Mouse (Mus musculus) E14TG2a.4 (cell line): Measurements from ENCODE around the gene Rasef.
"Not testable (repeated sequence)": the region's sequence is repeated elsewhere in the genome, so short reads cannot be mapped to it uniquely, and the experiment has no call there.

Experiments
- H3K27me3 ChIP-seq: 2 replicates; pipeline ENCODE4 v1.6.1; 2014; ENCODE audit warnings: low read length, control low read depth; ENCODE audit not compliant: insufficient read depth
- H3K36me3 ChIP-seq: 2 replicates; pipeline ENCODE4 v1.6.1; 2014; ENCODE audit warnings: low read length, control low read depth; ENCODE audit not compliant: insufficient read depth
- H3K4me1 ChIP-seq: replicated peaks from 2 replicates; pipeline ENCODE4 v1.6.1; 2014; ENCODE audit warnings: low read depth, low read length, control low read depth
- H3K4me3 ChIP-seq: replicated peaks from 2 replicates; pipeline ENCODE4 v1.5.1; 2014; ENCODE audit warnings: mild to moderate bottlenecking, low read length
- H3K9me3 ChIP-seq: 2 replicates; pipeline ENCODE4 v1.6.1; 2014; ENCODE audit warnings: low read length, control low read depth
- CTCF ChIP-seq: conservative IDR thresholded peaks from 2 replicates; pipeline ENCODE4 v1.5.1; 2014; ENCODE audit warnings: low read length
- NANOG ChIP-seq: IDR thresholded peaks from 2 replicates; pipeline ENCODE4 v1.6.1; 2014; ENCODE audit warnings: borderline replicate concordance, low read length, mixed read lengths
- POU5F1 ChIP-seq: IDR thresholded peaks from 2 replicates; pipeline ENCODE4 v1.6.1; 2014; ENCODE audit warnings: low read length, borderline replicate concordance

Rasef gene

GRCm38 (mm10) chr4:73773831-73774810 lies 16.7 kb downstream of the Rasef start:
- Histone ChIP-seq H3K9me3 (no peaks in the 10 kb centered on the region), H3K4me1 (peaks cover 11% of the 10 kb centered on the region; the same call in 1 of the 2 replicates), H3K27me3 (no peaks in the 10 kb centered on the region), H3K36me3 (no peaks in the 10 kb centered on the region), H3K4me3 (no peak overlapping the region)
- no peak for TF ChIP-seq CTCF
- TF ChIP-seq POU5F1, result no peak

- TF ChIP-seq CTCF, result no peak
- TF ChIP-seq NANOG, result no peak
- no peak for TF ChIP-seq POU5F1
- Histone ChIP-seq H3K36me3 (no peaks in the 10 kb centered on the region), H3K27me3 (no peaks in the 10 kb centered on the region), H3K4me3 (no peak overlapping the region), H3K4me1 (peaks cover 11% of the 10 kb centered on the region; the same call in 1 of the 2 replicates), H3K9me3 (no peaks in the 10 kb centered on the region)
These were observed 18.8 kb downstream of the Rasef start for GRCm38 (mm10) chr4:73772028-73772427.

GRCm38 (mm10) chr4:73770592-73770991 lies 20.2 kb downstream of the Rasef start:
- H3K4me1 ChIP-seq, result peaks cover 11% of the 10 kb centered on the region; the same call in 1 of the 2 replicates
- H3K27me3 ChIP-seq, result no peaks in the 10 kb centered on the region
- no peaks in the 10 kb centered on the region for H3K9me3 ChIP-seq
- no peaks in the 10 kb centered on the region for H3K36me3 ChIP-seq
- H3K4me3 ChIP-seq, result no peak overlapping the region
- TF ChIP-seq NANOG (no peak), CTCF (no peak), POU5F1 (no peak)

GRCm38 (mm10) chr4:73768156-73768555 lies 22.6 kb downstream of the Rasef start:
- no peaks in the 10 kb centered on the region for H3K9me3 ChIP-seq
- H3K4me3 ChIP-seq, result no peak overlapping the region
- no peaks in the 10 kb centered on the region for H3K27me3 ChIP-seq
- H3K36me3 ChIP-seq, result no peaks in the 10 kb centered on the region
- TF ChIP-seq CTCF, result no peak
- no peak for TF ChIP-seq POU5F1
- TF ChIP-seq NANOG, result no peak
- H3K4me1 ChIP-seq, result no peaks in the 10 kb centered on the region

GRCm38 (mm10) chr4:73748219-73748618 lies 42.6 kb downstream of the Rasef start:
- TF ChIP-seq CTCF (no peak), POU5F1 (no peak), NANOG (no peak)
- no peaks in the 10 kb centered on the region for H3K4me1 ChIP-seq

GRCm38 (mm10) chr4:73739439-73739838 lies 51.4 kb downstream of the Rasef start:
- H3K4me1 ChIP-seq, result no peaks in the 10 kb centered on the region
- no peaks in the 10 kb centered on the region for H3K27me3 ChIP-seq
- no peak for TF ChIP-seq NANOG
- no peak for TF ChIP-seq CTCF
- TF ChIP-seq POU5F1, result no peak
- no peak overlapping the region for H3K4me3 ChIP-seq
- no peaks in the 10 kb centered on the region for H3K9me3 ChIP-seq
- H3K36me3 ChIP-seq, result no peaks in the 10 kb centered on the region

More at GRCm38 (mm10) chr4:73748219-73748618, 42.6 kb downstream of the Rasef start:
- H3K36me3 ChIP-seq, result no peaks in the 10 kb centered on the region
- no peak overlapping the region for H3K4me3 ChIP-seq
- peaks cover 7% of the 10 kb centered on the region; the same call in 1 of the 2 replicates for H3K9me3 ChIP-seq
- no peaks in the 10 kb centered on the region for H3K27me3 ChIP-seq

- Histone ChIP-seq H3K27me3 (no peaks in the 10 kb centered on the region), H3K36me3 (no peaks in the 10 kb centered on the region), H3K9me3 (no peaks in the 10 kb centered on the region), H3K4me3 (no peak overlapping the region), H3K4me1 (no peaks in the 10 kb centered on the region)
- no peak for TF ChIP-seq POU5F1
- no peak for TF ChIP-seq NANOG
- TF ChIP-seq CTCF, result no peak
These were observed 71.0 kb downstream of the Rasef start for GRCm38 (mm10) chr4:73719819-73720218.

- Histone ChIP-seq H3K9me3 (no peaks in the 10 kb centered on the region), H3K36me3 (no peaks in the 10 kb centered on the region), H3K4me3 (no peak overlapping the region), H3K27me3 (no peaks in the 10 kb centered on the region), H3K4me1 (no peaks in the 10 kb centered on the region)
- no peak for TF ChIP-seq POU5F1
These were observed 72.0 kb downstream of the Rasef start for GRCm38 (mm10) chr4:73718761-73719160.

GRCm38 (mm10) chr4:73683216-73683615 lies 107.6 kb downstream of the Rasef start, which contains the start of gene Gm428:
TSS of gene Gm428 (plus strand) at chr4:73683516.
- H3K4me1 ChIP-seq, H3K4me3 ChIP-seq, H3K36me3 ChIP-seq, H3K9me3 ChIP-seq, H3K27me3 ChIP-seq: not testable (repeated sequence)

- not testable (repeated sequence) for H3K4me1 ChIP-seq, H3K4me3 ChIP-seq, H3K36me3 ChIP-seq, H3K9me3 ChIP-seq, H3K27me3 ChIP-seq
These were observed 122.7 kb downstream of the Rasef start, which contains the start of gene Gm11239 for GRCm38 (mm10) chr4:73668054-73668453. TSS of gene Gm11239 (plus strand) at chr4:73668354.
